Mouse (Mus musculus) hindbrain, postnatal 0 days (tissue): ENCODE data around the gene Lmf1. TPM values are rescaled to one million over a fixed set of nuclear protein-coding genes. Genes with fewer than 3 reads are reported as not detected.

Experiments used
- ATAC-seq: fragments of 200-750 bp; cut with Nextera tagmentation; 2 replicates; pipeline ENCODE4 v1.8.0; 2017; ENCODE audit warnings: mild to moderate bottlenecking, moderate TSS enrichment, moderate library complexity
- DNase-seq: peaks from one replicate; pipeline ENCODE4 v3.0.0-alpha.2; 2015; ENCODE audit warnings: low spot score
- H3K27ac ChIP-seq: fragments of 300-500 bp; sonication (generic); 2 replicates; pipeline ENCODE4 v1.5.1; 2014; ENCODE audit warnings: mild to moderate bottlenecking
- H3K27me3 ChIP-seq: fragments of 300-500 bp; sonication (generic); 2 replicates; pipeline ENCODE4 v1.6.1; 2014; ENCODE audit warnings: low read length, mixed read lengths; ENCODE audit not compliant: insufficient read depth
- H3K36me3 ChIP-seq: fragments of 300-500 bp; sonication (generic); 2 replicates; pipeline ENCODE4 v1.6.1; 2014; ENCODE audit warnings: low read length, mixed read lengths; ENCODE audit not compliant: insufficient read depth
- H3K4me1 ChIP-seq: fragments of 300-500 bp; sonication (generic); 2 replicates; pipeline ENCODE4 v1.6.1; 2014; ENCODE audit warnings: antibody characterized with exemption, low read length, mixed read lengths; ENCODE audit not compliant: insufficient read depth
- H3K4me2 ChIP-seq: fragments of 300-500 bp; sonication (generic); 2 replicates; pipeline ENCODE4 v1.6.1; 2014; ENCODE audit warnings: low read depth, mild to moderate bottlenecking, low read length, moderate library complexity, mixed read lengths
- H3K4me3 ChIP-seq: fragments of 300-500 bp; sonication (generic); 2 replicates; pipeline ENCODE4 v1.5.1; 2014; ENCODE audit warnings: low read length
- H3K9ac ChIP-seq: fragments of 300-500 bp; sonication (generic); replicated peaks from 2 replicates; pipeline ENCODE4 v1.6.1; 2014; ENCODE audit warnings: mild to moderate bottlenecking, low read length, moderate library complexity, mixed read lengths
- H3K9me3 ChIP-seq: fragments of 300-500 bp; sonication (generic); 2 replicates; pipeline ENCODE4 v1.6.1; 2016; ENCODE audit warnings: low read length, mixed read lengths
- CTCF ChIP-seq: IDR thresholded peaks from 2 replicates; pipeline ENCODE4 v1.5.1; 2016; ENCODE audit warnings: antibody characterized with exemption, control low read depth, low read depth
- WGBS: fragments of 180-500 bp; shearing (Covaris S2); extraction: QIAGEN DNeasy Blood & Tissue Kit; methylation state at CpG from one replicate; pipeline ENCODE4 v1.1.7; 2014; 5-methylcytosine and 5-hydroxymethylcytosine counted together
- polyA plus RNA-seq: library from polyadenylated mRNA; unstranded; fragments of >200 nt; fragmentation: Nextera tagmentation; extraction: Ambion mirVana; gene quantifications from 2 replicates; pipeline ENCODE4 v1.2.1, GENCODE M21; 2015
- total RNA-seq: library from RNA; depleted of rRNA; stranded (reverse); fragments of >200 nt; gene quantifications from 2 replicates; pipeline ENCODE4 v1.2.3, GENCODE M21; 2014; rRNA removed

The Lmf1 gene
- total and polyA plus RNA-seq, 2 experiments from 2014 or later, result 21.4 to 45.1 TPM

- WGBS, result 79% methylated on average over 4 of the region's 4 CpGs
- DNase-seq, result no peak
- Histone ChIP-seq H3K4me1 (no peaks in the 10 kb centered on the region), H3K9ac (no peak overlapping the region), H3K4me2 (no peak overlapping the region), H3K36me3 (no peaks in the 10 kb centered on the region), H3K27ac (no peak overlapping the region), H3K27me3 (peaks cover 7% of the 10 kb centered on the region; the same call in 1 of the 2 replicates), H3K4me3 (no peak overlapping the region), H3K9me3 (no peaks in the 10 kb centered on the region)
- ATAC-seq, result no peak
- no peak for TF ChIP-seq CTCF
Measured at GRCm38 (mm10) chr17:25711136-25711535, 132.3 kb downstream of the Lmf1 start.

Other genes starting within 250 kb of the Lmf1 start
- gene Tpsab1, start 233.5 kb upstream of the Lmf1 start, total RNA-seq, result not detected in 2 replicates
- not detected in 2 replicates for gene Tpsab1, start 233.5 kb upstream of the Lmf1 start, polyA plus RNA-seq
- 0.21 TPM in 1 of 2 replicates, not detected in the other for gene Tpsb2, start 212.8 kb upstream of the Lmf1 start, total RNA-seq
- 0.72 and 1.8 TPM in 2 replicates for gene Tpsb2, start 212.8 kb upstream of the Lmf1 start, polyA plus RNA-seq
- 0.21 TPM in 1 of 2 replicates, not detected in the other for gene Tpsg1, start 209.8 kb upstream of the Lmf1 start, total RNA-seq
- 0.65 and 1.5 TPM in 2 replicates for gene Tpsg1, start 209.8 kb upstream of the Lmf1 start, polyA plus RNA-seq
- 82.1 and 111 TPM in 2 replicates for gene Cacna1h, start 145.3 kb upstream of the Lmf1 start, total RNA-seq
- 4.8 and 5.7 TPM in 2 replicates for gene Cacna1h, start 145.3 kb upstream of the Lmf1 start, polyA plus RNA-seq
- 5.7 and 7.4 TPM in 2 replicates for gene Tekt4, start 124.5 kb upstream of the Lmf1 start, total RNA-seq
- gene Tekt4, start 124.5 kb upstream of the Lmf1 start, polyA plus RNA-seq, result 2.3 and 3.2 TPM in 2 replicates
- gene Sstr5, start 81.8 kb upstream of the Lmf1 start, total RNA-seq, result 2.3 and 2.5 TPM in 2 replicates
- 0.84 and 1.2 TPM in 2 replicates for gene Sstr5, start 81.8 kb upstream of the Lmf1 start, polyA plus RNA-seq
- 52.1 and 54.5 TPM in 2 replicates for gene Sox8, start 8.4 kb upstream of the Lmf1 start, total RNA-seq
- gene Sox8, start 8.4 kb upstream of the Lmf1 start, polyA plus RNA-seq, result 28.9 and 31.5 TPM in 2 replicates
- 10.9 TPM in 1 of 2 replicates, not detected in the other for gene Gng13, start 138.1 kb downstream of the Lmf1 start, total RNA-seq
- 22.0 and 23.7 TPM in 2 replicates for gene Gng13, start 138.1 kb downstream of the Lmf1 start, polyA plus RNA-seq
- gene Chtf18, start 148.3 kb downstream of the Lmf1 start, total RNA-seq, result 4.9 and 7.8 TPM in 2 replicates
- 4.9 and 5.4 TPM in 2 replicates for gene Chtf18, start 148.3 kb downstream of the Lmf1 start, polyA plus RNA-seq
- 10.1 and 18.7 TPM in 2 replicates for gene Rpusd1, start 148.6 kb downstream of the Lmf1 start, total RNA-seq
- 27.5 and 27.9 TPM in 2 replicates for gene Rpusd1, start 148.6 kb downstream of the Lmf1 start, polyA plus RNA-seq
- gene Mslnl, start 157.0 kb downstream of the Lmf1 start, total RNA-seq, result 0.05 TPM in 1 of 2 replicates, not detected in the other
- not detected in 2 replicates for gene Mslnl, start 157.0 kb downstream of the Lmf1 start, polyA plus RNA-seq
- 0.50 and 1.1 TPM in 2 replicates for gene Msln, start 175.3 kb downstream of the Lmf1 start, total RNA-seq
- 2.0 and 2.3 TPM in 2 replicates for gene Msln, start 175.3 kb downstream of the Lmf1 start, polyA plus RNA-seq
- 22.2 and 28.2 TPM in 2 replicates for gene Narfl, start 194.7 kb downstream of the Lmf1 start, total RNA-seq
- gene Narfl, start 194.7 kb downstream of the Lmf1 start, polyA plus RNA-seq, result 27.5 and 27.9 TPM in 2 replicates
- gene Haghl, start 206.6 kb downstream of the Lmf1 start, total RNA-seq, result 159 and 171 TPM in 2 replicates
- gene Haghl, start 206.6 kb downstream of the Lmf1 start, polyA plus RNA-seq, result 219 and 225 TPM in 2 replicates
- 0.10 and 0.50 TPM in 2 replicates for gene Ccdc78, start 207.5 kb downstream of the Lmf1 start, total RNA-seq
- gene Ccdc78, start 207.5 kb downstream of the Lmf1 start, polyA plus RNA-seq, result 1.0 and 1.2 TPM in 2 replicates
- 80.6 and 101 TPM in 2 replicates for gene Fam173a, start 213.8 kb downstream of the Lmf1 start, total RNA-seq
- 117 and 121 TPM in 2 replicates for gene Fam173a, start 213.8 kb downstream of the Lmf1 start, polyA plus RNA-seq
- 0.31 TPM in 1 of 2 replicates, not detected in the other for gene AC134908.4, start 216.6 kb downstream of the Lmf1 start, total RNA-seq
- 2.0 and 3.9 TPM in 2 replicates for gene AC134908.4, start 216.6 kb downstream of the Lmf1 start, polyA plus RNA-seq
- gene Metrn, start 218.1 kb downstream of the Lmf1 start, total RNA-seq, result 500 and 557 TPM in 2 replicates
- gene Metrn, start 218.1 kb downstream of the Lmf1 start, polyA plus RNA-seq, result 102 and 116 TPM in 2 replicates
- gene Fbxl16, start 230.0 kb downstream of the Lmf1 start, total RNA-seq, result 143 and 146 TPM in 2 replicates
- 44.0 and 45.8 TPM in 2 replicates for gene Fbxl16, start 230.0 kb downstream of the Lmf1 start, polyA plus RNA-seq
- 31.3 and 39.7 TPM in 2 replicates for gene Wdr24, start 244.5 kb downstream of the Lmf1 start, total RNA-seq
- 21.0 and 22.6 TPM in 2 replicates for gene Wdr24, start 244.5 kb downstream of the Lmf1 start, polyA plus RNA-seq
- gene Jmjd8, start 249.8 kb downstream of the Lmf1 start, total RNA-seq, result 57.0 and 61.0 TPM in 2 replicates
- 38.6 and 41.3 TPM in 2 replicates for gene Jmjd8, start 249.8 kb downstream of the Lmf1 start, polyA plus RNA-seq